Mouse (Mus musculus) liver, postnatal 0 days (tissue): ENCODE data around the gene Vkorc1l1.

Source experiments
- CTCF ChIP-seq: sonication (generic); IDR thresholded peaks from 2 replicates; pipeline ENCODE4 v1.5.1; 2016; ENCODE audit warnings: antibody characterized with exemption, low read depth
- EP300 ChIP-seq: IDR thresholded peaks from 2 replicates; pipeline ENCODE4 v1.6.1; 2016; ENCODE audit warnings: antibody characterized with exemption, low read depth, mild to moderate bottlenecking

GRCm38 (mm10) chr5:129908242-129908965 lies 33.4 kb upstream of the Vkorc1l1 start, which contains the start of gene Nupr1l:
- TF ChIP-seq CTCF (peak; percentile 54), EP300 (no peak)
